ENCODE assay signal across 21 mouse cellular contexts in the genomic region with DNA sequence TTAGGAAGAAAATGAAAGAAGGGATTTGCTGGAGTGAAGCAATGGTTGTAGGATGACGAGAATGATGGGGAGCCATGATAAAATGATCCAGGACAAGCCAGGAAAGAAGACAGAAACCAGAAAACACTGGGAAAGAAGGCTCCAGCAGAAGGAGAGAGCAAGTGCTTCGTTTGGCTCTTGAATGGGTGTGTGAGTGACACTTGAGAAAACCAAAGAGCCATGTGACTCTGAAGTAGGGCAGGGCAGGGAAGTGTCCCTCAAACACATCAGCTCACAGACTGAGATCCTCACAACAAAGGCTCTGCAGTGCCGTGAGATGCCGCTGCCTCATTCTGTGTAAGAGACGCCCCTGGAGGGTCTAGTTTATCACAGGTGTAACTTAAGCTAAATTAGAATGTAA. TPM values are rescaled to one million over a fixed set of nuclear protein-coding genes. Genes with fewer than 3 reads are reported as not detected.
DNase-seq lines count a peak whose midpoint lies in the region; ATAC-seq and TF ChIP-seq lines count a peak whose summit lies in the region.
"Had no signal": no experiment of that assay in that cellular context is flagged by ENCODE, and none has a peak within 500 bp of the region (broad histone marks: within the 10 kb centered on the region; RNA-seq: fewer than 3 reads in every experiment).

No protein-coding gene starts in this region.

- no peak overlapping the region for H3K4me2 ChIP-seq in intestine, embryonic 15.5 days (replicated peaks)
- no peak overlapping the region for H3K4me2 ChIP-seq in intestine, postnatal 0 days (replicated peaks; ENCODE audit: low read depth)
- no peak overlapping the region for H3K4me2 ChIP-seq in lung, embryonic 14.5 days
- H3K4me2 ChIP-seq: forebrain, embryonic 13.5 days; heart, embryonic 11.5 days; heart, embryonic 15.5 days; hindbrain, embryonic 14.5 days had no signal

- no peak overlapping the region for H3K9ac ChIP-seq in intestine, embryonic 15.5 days
- no peak overlapping the region for H3K9ac ChIP-seq in intestine, postnatal 0 days (ENCODE audit: low read depth, low read length)
- H3K9ac ChIP-seq in lung, embryonic 14.5 days, result no peak overlapping the region
- H3K9ac ChIP-seq: forebrain, embryonic 13.5 days; forebrain, postnatal 0 days; heart, embryonic 15.5 days; hindbrain, embryonic 14.5 days had no signal

- no peak for TF ChIP-seq CTCF in intestine, postnatal 0 days (IDR thresholded peaks at IDR 0.05; ENCODE audit: low read depth)
- TF ChIP-seq CTCF in lung, embryonic 14.5 days (IDR thresholded peaks at IDR 0.05; ENCODE audit: low read depth), result no peak

- no peak overlapping the region for H3K27ac ChIP-seq in intestine, embryonic 15.5 days
- no peak overlapping the region for H3K27ac ChIP-seq in intestine, postnatal 0 days (ENCODE audit: low read depth, low read length)
- no peak overlapping the region for H3K27ac ChIP-seq in lung, embryonic 14.5 days (ENCODE audit: low read depth)
- H3K27ac ChIP-seq: embryonic facial prominence, embryonic 10.5 days; forebrain, embryonic 13.5 days; heart, embryonic 15.5 days; hindbrain, embryonic 10.5 days; hindbrain, embryonic 14.5 days had no signal

- H3K4me1 ChIP-seq in intestine, embryonic 15.5 days (replicated peaks), result no peaks in the 10 kb centered on the region
- no peaks in the 10 kb centered on the region for H3K4me1 ChIP-seq in intestine, postnatal 0 days (replicated peaks; ENCODE audit: control insufficient read depth, insufficient read depth, low read length)
- H3K4me1 ChIP-seq in lung, embryonic 14.5 days (ENCODE audit: insufficient read depth), result no peaks in the 10 kb centered on the region
- H3K4me1 ChIP-seq: embryonic facial prominence, embryonic 10.5 days; forebrain, embryonic 13.5 days; heart, embryonic 15.5 days; hindbrain, embryonic 10.5 days had no signal

- H3K9me3 ChIP-seq in intestine, embryonic 15.5 days, result no peaks in the 10 kb centered on the region
- no peaks in the 10 kb centered on the region for H3K9me3 ChIP-seq in intestine, postnatal 0 days (ENCODE audit: control insufficient read depth)
- H3K9me3 ChIP-seq in lung, embryonic 14.5 days (ENCODE audit: low read depth, low read length), result no peaks in the 10 kb centered on the region
- H3K9me3 ChIP-seq: embryonic facial prominence, embryonic 10.5 days; forebrain, embryonic 13.5 days; heart, embryonic 15.5 days; hindbrain, embryonic 10.5 days had no signal

- no peaks in the 10 kb centered on the region for H3K27me3 ChIP-seq in intestine, embryonic 15.5 days (replicated peaks)
- H3K27me3 ChIP-seq in intestine, postnatal 0 days (replicated peaks; ENCODE audit: control insufficient read depth, insufficient read depth, low read length), result no peaks in the 10 kb centered on the region
- no peaks in the 10 kb centered on the region for H3K27me3 ChIP-seq in lung, embryonic 14.5 days (ENCODE audit: insufficient read depth, low read length)
- H3K27me3 ChIP-seq: forebrain, embryonic 13.5 days; heart, embryonic 15.5 days had no signal

- ATAC-seq in intestine, embryonic 15.5 days, result 0 out of 2 replicates have a peak, but pooled peaks have one; percentile 10
- no peak for ATAC-seq in intestine, postnatal 0 days
- no peak for ATAC-seq in lung, embryonic 14.5 days (ENCODE audit: insufficient read depth)
- ATAC-seq: activated CD4-positive, CD25-positive, alpha-beta regulatory T cell, adult 4 months; forebrain, embryonic 13.5 days; forebrain, postnatal 0 days had no signal

- no peak overlapping the region for H3K4me3 ChIP-seq in intestine, embryonic 15.5 days (replicated peaks)
- no peak overlapping the region for H3K4me3 ChIP-seq in intestine, postnatal 0 days (ENCODE audit: low read depth, low read length)
- H3K4me3 ChIP-seq in lung, embryonic 14.5 days (ENCODE audit: low read depth, low read length), result no peak overlapping the region
- H3K4me3 ChIP-seq: embryonic facial prominence, embryonic 10.5 days; forebrain, embryonic 13.5 days; heart, embryonic 15.5 days; hindbrain, embryonic 10.5 days had no signal

- peak; percentile 15 for DNase-seq in lung, embryonic 14.5 days
- DNase-seq in lung, postnatal 10 days, result peak; percentile 18
- peak; percentile 18 to 24 for DNase-seq in lung, postnatal 4 days
- DNase-seq in heart, adult 9 months (ENCODE audit: low spot score in 2 of 2), result no peak
- DNase-seq in spleen, postnatal 10 days (ENCODE audit: low spot score in 2 of 2), result no peak
- DNase-seq in heart, postnatal 4 days, result no peak
- DNase-seq: adrenal gland, postnatal 25 days; cerebellum, adult 18-20 months; cerebellum, adult 9-11 months; cerebellum, postnatal 36 days; forebrain, postnatal 0 days had no signal

- no peaks in the 10 kb centered on the region for H3K36me3 ChIP-seq in intestine, embryonic 15.5 days
- H3K36me3 ChIP-seq in intestine, postnatal 0 days (ENCODE audit: control insufficient read depth, insufficient read depth), result peaks cover 4% of the 10 kb centered on the region; the same call in 1 of the 2 replicates
- no peaks in the 10 kb centered on the region for H3K36me3 ChIP-seq in lung, embryonic 14.5 days (ENCODE audit: insufficient read depth)
- H3K36me3 ChIP-seq: embryonic facial prominence, embryonic 10.5 days; heart, embryonic 15.5 days; hindbrain, embryonic 10.5 days had no signal

- 66% methylated on average over 5 of the region's 5 CpGs for WGBS in intestine, embryonic 15.5 days
- 73% methylated on average over 5 of the region's 5 CpGs for WGBS in intestine, postnatal 0 days
- 46% methylated on average over 5 of the region's 5 CpGs for WGBS in lung, embryonic 14.5 days

RNA-seq across cellular contexts. Expression of gene Dpp4, which starts 29.6 kb away (rescaled TPM):
- polyA plus RNA-seq in intestine, embryonic 15.5 days (2015; fragmentation: Nextera tagmentation; extraction: Ambion mirVana), result 69.3 and 72.5 TPM in 2 replicates
- polyA plus RNA-seq in intestine, postnatal 0 days (2015; fragmentation: Nextera tagmentation; extraction: Ambion mirVana), result 56.0 and 70.4 TPM in 2 replicates
- polyA plus RNA-seq in lung, embryonic 14.5 days (2014; fragmentation: Nextera tagmentation; extraction: Ambion mirVana), result 23.7 and 25.3 TPM in 2 replicates
- 10 to 100 TPM in 1 of 2 experiments, 1 to 10 TPM in 1; 8.2 to 10.6 TPM for total RNA-seq in heart, postnatal 4 days (2021)
- polyA plus RNA-seq: C2C12 had no signal

Comparison
In these comparisons a context has a peak if more than half of its experiments do, and no peak if none do; other contexts are left out.
1. DNase-seq: peak in lung, embryonic 14.5 days (single experiment), lung, postnatal 10 days (single experiment) and lung, postnatal 4 days (2 of 2); none in heart, adult 9 months (0 of 2), spleen, postnatal 10 days (0 of 2) and heart, postnatal 4 days (single experiment).